Mouse (Mus musculus) embryonic fibroblast, embryonic 13.5 days (primary cell): ENCODE measurements around the gene Elovl5. TPM values are rescaled to one million over a fixed set of nuclear protein-coding genes. Genes with fewer than 3 reads are reported as not detected.

Source experiments
- H3K27ac ChIP-seq: 2 replicates; pipeline ENCODE4 v1.5.1; 2012; ENCODE audit warnings: low read length, control low read depth, inconsistent platforms; ENCODE audit not compliant: insufficient read depth
- H3K4me1 ChIP-seq: 2 replicates; pipeline ENCODE4 v1.6.1; 2011; ENCODE audit warnings: low read length; ENCODE audit not compliant: control insufficient read depth, insufficient read depth
- H3K4me3 ChIP-seq: 2 replicates; pipeline ENCODE4 v1.5.1; 2011; ENCODE audit warnings: mild to moderate bottlenecking, control low read depth, low read length; ENCODE audit not compliant: insufficient read depth
- CTCF ChIP-seq: IDR thresholded peaks from 2 replicates; pipeline ENCODE4 v1.5.1; 2011; ENCODE audit warnings: mild to moderate bottlenecking, control low read depth, low read length, moderate library complexity, borderline replicate concordance; ENCODE audit not compliant: insufficient read depth
- POLR2A ChIP-seq: IDR thresholded peaks from 2 replicates; pipeline ENCODE4 v1.6.1; 2011; ENCODE audit warnings: low read depth, mild to moderate bottlenecking, control low read depth, low read length, moderate library complexity
- polyA plus RNA-seq: library from polyadenylated mRNA; stranded (reverse); fragments of >200 nt; gene quantifications from 2 replicates; pipeline ENCODE4 v1.2.4, GENCODE M21; 2011; ENCODE audit warnings: low read depth; ENCODE audit not compliant: missing spikeins, insufficient read length

The Elovl5 gene
- polyA plus RNA-seq, 1 experiment = 107 TPM

DNA sequence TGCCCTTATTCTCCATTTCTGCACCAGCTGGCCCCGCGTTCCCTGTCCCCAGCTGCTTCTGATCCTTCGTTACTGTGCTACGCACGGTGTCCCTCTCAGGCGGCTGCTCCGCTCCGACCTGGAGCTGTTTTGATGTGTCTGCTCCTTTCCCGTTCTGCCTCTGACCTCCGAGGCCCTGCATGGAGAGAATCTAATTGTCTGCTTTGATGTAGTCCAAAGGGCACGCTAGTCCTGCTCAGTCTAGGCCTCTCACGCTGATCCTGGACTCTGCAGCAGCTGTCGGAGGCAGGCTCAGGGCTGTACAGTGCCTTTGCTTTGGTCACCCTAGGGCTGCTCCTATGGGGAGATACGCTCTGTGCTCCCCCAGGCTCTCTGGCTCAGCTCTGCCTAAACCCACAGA is 46.9 kb downstream of the Elovl5 start:
- Histone ChIP-seq H3K4me1 (no peaks in the 10 kb centered on the region; the same call in 1 of the 2 replicates), H3K4me3 (no peak overlapping the region), H3K27ac (no peak overlapping the region)
- no peak for TF ChIP-seq CTCF
- no peak for TF ChIP-seq POLR2A

DNA sequence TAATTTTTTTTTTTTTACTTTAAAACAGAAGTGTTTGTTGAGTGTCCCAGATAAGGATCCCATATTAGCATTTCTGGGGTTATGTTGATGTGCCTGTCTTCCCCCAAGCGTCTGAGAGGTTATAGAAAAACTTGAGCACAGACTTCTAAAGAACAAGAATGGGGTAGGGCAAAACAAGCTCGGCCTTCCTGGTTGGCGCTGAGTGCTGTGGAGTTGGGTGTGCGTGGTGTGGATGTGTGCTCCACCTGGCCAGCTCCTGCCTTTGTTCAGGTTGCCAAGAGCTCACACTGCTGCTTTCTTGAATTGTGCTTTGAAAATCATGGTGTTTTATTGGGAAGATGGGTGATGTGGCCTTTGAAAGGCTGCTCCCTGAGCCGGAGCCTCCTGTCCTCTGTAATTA is 48.1 kb downstream of the Elovl5 start:
- no peaks in the 10 kb centered on the region; the same call in 1 of the 2 replicates for H3K4me1 ChIP-seq
- TF ChIP-seq CTCF = no peak
- H3K27ac ChIP-seq = no peak overlapping the region
- no peak overlapping the region for H3K4me3 ChIP-seq

GRCm38 (mm10) chr9:77965768-77966552 is 48.8 kb downstream of the Elovl5 start:
- Histone ChIP-seq H3K4me1 (no peaks in the 10 kb centered on the region; the same call in 1 of the 2 replicates), H3K4me3 (no peak overlapping the region), H3K27ac (no peak overlapping the region)
- TF ChIP-seq POLR2A (no peak), CTCF (no peak)

- H3K27ac ChIP-seq = no peak overlapping the region
- no peaks in the 10 kb centered on the region; the same call in 1 of the 2 replicates for H3K4me1 ChIP-seq
- H3K4me3 ChIP-seq = no peak overlapping the region
- no peak for TF ChIP-seq CTCF
- no peak for TF ChIP-seq POLR2A
Measured at GRCm38 (mm10) chr9:77966861-77967260, 49.7 kb downstream of the Elovl5 start.

- Histone ChIP-seq H3K4me3 (no peak overlapping the region), H3K27ac (no peak overlapping the region), H3K4me1 (no peaks in the 10 kb centered on the region; the same call in 1 of the 2 replicates)
- no peak for TF ChIP-seq CTCF
- TF ChIP-seq POLR2A = no peak
Measured at GRCm38 (mm10) chr9:77967584-77968163, 50.5 kb downstream of the Elovl5 start.

DNA sequence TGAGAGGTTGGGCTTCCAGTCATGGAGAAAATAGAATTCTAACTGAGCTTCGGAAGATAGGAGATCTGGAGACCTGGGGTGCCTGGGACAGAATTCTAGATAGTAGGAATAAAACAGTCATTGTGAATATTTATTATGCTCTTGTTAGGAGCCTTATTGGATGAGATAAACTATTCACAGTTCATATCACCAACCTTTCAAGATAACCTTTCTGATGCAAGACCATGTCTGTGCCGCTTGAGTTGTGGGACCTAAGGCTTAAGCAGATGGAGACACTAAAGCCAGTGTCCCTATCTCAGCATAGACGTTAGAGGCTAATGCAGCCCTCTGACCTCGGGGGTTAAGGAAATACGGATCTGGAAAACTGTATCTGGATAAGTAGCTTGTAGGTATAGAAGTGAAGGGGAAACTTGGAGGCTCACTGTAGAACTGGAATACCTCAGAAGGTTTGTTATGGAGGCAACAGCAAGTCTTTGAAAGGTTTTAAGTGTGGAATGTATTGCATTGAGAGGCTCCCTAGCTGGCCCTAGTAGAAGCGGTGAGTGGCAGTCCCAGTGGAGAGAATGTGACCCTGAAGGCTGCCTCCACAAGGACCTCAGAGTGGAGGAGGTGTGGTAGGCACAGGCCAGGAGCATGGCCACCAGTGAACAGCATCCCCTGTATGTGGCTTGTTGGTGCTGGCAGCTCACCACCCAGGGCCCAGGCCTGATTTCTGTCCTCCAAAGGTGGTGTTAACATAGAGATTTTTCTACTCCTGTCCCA is 52.2 kb downstream of the Elovl5 start:
- TF ChIP-seq CTCF (no peak), POLR2A (no peak)
- Histone ChIP-seq H3K27ac (no peak overlapping the region), H3K4me1 (no peaks in the 10 kb centered on the region; the same call in 1 of the 2 replicates), H3K4me3 (no peak overlapping the region)

DNA sequence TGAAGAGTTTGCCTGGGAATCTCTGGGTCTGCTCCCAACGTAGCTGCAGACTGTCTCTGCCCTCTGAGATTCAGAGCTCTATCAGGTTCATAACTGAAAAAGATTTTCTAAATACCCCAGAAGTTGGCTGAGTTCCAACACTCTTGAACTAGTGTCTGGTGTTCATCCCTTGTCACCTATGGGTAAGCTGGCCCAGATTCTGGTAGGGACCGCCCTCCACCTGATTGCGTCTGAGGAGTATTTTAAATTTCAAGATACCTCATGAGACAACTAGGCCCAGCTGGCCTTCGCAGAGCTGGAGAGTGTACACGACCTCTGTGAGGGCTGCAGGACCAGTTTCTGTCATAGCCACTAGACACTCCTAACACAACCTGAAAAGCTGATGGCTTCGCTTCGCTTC is 61.8 kb downstream of the Elovl5 start:
- no peak for TF ChIP-seq CTCF
- TF ChIP-seq POLR2A = no peak
- H3K27ac ChIP-seq = no peak overlapping the region
- H3K4me3 ChIP-seq = no peak overlapping the region
- no peaks in the 10 kb centered on the region for H3K4me1 ChIP-seq

GRCm38 (mm10) chr9:77982616-77983015 is 65.5 kb downstream of the Elovl5 start:
- TF ChIP-seq CTCF = no peak
- no peak for TF ChIP-seq POLR2A
- Histone ChIP-seq H3K4me3 (no peak overlapping the region), H3K4me1 (no peaks in the 10 kb centered on the region), H3K27ac (no peak overlapping the region)

GRCm38 (mm10) chr9:77983521-77983920 is 66.4 kb downstream of the Elovl5 start:
- H3K27ac ChIP-seq = no peak overlapping the region
- no peak for TF ChIP-seq CTCF
- no peak for TF ChIP-seq POLR2A
- no peak overlapping the region for H3K4me3 ChIP-seq
- H3K4me1 ChIP-seq = no peaks in the 10 kb centered on the region
